Mouse (Mus musculus): ENCODE results near the gene Esr1. TPM values are rescaled to one million over a fixed set of nuclear protein-coding genes. Genes with fewer than 3 reads are reported as not detected.
A peak's percentile ranks its signal among the peaks of the same experiment; 100 is the strongest.
"Not testable (repeated sequence)": the region's sequence is repeated elsewhere in the genome, so short reads cannot be mapped to it uniquely, and the experiment has no call there.

Esr1 gene
- total RNA-seq, 2 experiments from 2014 or later = 35.4 to 45.9 TPM

DNA sequence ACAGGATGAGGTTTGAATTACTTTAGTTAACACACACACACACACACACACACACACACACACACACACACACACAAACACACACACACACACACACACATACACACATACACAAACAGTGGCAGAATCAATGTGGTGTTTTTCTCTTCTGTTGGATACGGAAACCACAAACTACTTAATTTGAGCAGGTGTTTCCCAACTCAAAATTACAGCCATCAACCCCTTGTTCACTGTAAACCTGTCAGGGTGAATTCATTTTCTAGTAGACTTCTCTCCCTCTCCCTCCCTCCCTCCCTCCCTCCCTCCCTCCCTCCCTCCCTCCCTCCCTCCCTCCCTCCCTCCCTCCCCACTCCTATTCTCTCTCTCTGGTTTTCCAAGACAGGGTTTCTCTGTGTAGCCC, 8.0 kb downstream of the Esr1 start:
- not testable (repeated sequence) for DNase-seq (ENCODE audit: low spot score)

DNA sequence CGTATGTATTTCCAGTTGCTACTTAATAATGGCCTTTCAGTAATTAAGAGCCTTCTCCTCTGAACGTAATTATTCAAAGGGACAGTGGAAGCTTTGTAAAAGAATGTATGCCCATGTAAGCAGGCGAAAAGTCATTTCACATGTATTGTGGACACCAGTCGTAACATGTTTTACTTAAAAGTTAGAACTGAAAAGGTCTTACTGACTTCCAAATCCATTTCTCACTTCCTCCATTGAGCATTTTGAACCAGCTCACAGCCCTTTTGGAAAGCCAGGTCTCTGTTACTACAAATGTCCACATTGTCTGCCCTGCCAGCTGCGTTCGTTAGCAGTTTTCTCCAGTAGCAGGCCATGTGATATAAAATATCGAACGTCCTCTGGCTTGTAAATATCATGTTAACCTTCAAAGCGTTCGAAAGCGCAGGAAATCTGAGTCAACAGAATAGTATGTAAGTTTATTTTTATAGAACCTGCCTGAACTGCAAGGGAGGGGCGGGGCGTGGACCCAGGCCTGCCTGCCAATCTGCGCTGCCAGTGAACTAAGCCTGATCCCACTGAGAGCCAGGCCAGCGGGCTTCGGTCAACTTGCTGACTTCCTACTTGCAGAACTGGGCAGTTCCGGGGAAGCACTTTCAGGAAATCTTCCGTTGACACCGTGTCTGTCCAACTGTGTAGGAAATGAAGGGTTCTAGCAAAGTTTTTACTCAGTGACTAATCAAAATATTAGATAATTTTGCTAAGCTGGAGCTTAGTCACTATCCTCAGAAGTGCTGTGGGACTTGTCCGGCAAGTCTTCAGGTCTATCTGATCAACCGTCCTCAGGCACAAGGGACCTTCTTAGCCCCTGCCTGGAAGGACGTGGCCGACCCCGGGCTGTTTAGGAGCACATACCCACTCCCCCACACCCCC, 9.5 kb downstream of the Esr1 start:
- peak; percentile 90 for DNase-seq (ENCODE audit: low spot score)

DNA sequence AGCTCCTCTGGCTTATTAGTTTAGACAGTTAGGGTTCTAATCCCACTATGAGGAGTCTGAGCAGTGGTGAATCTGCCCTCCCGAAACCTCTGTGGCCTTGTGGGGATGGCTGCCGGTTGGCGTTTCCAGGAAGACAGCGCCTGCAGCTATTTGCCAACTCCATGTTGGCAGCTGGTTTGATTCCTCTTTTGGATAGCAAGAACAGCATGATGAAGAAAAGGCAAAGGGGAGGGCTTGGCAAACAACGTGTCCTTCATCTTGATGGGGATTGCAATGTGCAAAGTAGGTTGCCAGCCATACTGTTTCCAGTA, 10.1 kb downstream of the Esr1 start:
- peak; percentile 45 for DNase-seq (ENCODE audit: low spot score)

DNA sequence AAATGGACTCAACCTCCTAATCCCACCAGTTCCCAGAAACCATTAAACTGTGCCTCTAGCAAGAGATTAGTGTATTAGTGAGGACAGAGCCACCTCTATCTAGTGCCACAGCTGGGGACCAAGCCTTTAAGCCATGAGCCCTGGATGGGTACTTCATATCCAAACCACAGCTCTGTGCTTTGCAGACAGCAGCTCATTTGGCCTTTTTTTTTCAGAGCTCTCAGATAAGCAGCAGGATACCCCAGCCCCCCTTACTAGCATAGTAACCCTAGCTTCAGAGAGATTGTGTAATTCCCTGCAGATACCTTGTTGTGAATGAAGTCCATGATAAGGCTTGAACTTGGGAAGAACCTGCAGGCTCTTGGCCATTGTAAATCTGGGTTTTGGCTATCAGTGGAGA, 11.9 kb downstream of the Esr1 start:
- no peak for DNase-seq (ENCODE audit: low spot score)

DNA sequence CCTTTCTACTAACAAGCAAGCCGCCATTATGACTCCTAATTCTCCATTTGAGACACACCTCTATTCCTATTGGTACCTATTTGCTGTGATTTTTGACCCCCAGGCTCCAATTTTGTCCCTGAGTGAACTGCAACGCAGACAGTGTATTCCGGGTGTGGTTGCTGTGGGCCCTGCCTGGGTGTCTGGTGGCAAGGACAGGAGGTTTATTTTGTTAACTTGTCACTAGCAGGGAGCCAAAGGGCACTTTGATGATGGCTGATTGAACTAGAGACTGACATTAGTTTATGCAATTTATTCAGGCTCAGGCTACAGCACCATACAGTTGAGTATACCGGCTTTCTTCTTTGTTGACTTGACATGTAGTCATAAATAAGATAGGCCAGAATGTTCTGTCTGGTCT, 13.2 kb downstream of the Esr1 start:
- DNase-seq (ENCODE audit: low spot score) = no peak

DNA sequence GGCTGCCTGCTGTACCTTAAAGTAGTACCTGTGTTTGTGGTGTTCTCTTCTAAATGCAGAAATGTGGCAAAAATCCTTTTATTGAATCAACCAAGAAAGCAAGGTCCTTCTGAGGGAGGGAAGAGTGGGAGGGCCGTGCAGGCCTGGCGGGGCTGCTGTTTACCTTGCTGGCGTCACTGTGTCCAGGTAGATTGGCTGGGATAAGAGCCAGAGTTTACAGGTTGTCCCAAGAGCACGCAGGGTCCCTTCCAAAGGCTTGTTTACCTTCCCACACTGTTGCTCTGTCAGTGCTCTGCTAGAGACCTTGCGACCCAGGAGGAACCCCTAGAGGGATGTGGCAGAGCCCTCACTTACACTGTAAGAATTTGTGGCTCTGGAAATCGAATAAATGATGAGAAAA, 13.9 kb downstream of the Esr1 start:
- no peak for DNase-seq (ENCODE audit: low spot score)

DNA sequence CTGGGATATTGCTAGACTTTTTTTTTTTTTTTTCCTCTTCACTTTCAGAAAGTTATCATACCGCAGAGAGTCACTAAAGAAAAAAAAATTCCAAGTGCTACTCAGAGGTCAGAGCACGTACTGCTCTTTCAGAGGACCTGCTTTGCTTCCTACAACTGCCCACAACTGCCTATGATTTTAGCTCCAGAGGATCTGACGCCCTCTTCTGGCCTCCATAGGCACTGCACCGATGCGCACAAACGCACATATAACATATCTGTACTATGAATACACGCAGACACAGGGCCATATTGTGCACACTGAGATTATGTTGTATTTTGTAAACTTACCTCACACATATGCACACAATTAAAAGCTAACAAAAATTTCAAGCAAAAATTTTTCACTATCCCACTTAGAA, 15.0 kb downstream of the Esr1 start:
- no peak for DNase-seq (ENCODE audit: low spot score)

DNA sequence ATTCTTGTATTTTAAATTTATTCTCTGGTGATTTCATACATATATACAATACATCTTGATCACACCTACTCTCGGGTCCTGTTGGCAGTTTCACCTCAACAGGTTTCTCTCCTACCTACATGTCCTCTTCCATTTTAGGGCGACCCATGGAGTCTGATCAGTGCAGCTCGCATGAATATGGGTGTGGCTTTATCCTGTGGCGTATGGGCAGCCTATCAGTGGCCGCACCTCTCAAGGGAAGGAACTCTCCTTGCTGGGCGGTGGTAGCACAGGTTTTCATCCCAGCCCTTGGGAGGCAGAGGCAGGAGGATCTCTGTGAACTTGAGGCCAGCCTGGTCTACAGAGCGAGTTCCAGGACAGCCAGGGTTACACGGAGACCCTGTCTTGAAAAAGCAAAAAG, 15.6 kb downstream of the Esr1 start:
- DNase-seq (ENCODE audit: low spot score) = no peak

DNA sequence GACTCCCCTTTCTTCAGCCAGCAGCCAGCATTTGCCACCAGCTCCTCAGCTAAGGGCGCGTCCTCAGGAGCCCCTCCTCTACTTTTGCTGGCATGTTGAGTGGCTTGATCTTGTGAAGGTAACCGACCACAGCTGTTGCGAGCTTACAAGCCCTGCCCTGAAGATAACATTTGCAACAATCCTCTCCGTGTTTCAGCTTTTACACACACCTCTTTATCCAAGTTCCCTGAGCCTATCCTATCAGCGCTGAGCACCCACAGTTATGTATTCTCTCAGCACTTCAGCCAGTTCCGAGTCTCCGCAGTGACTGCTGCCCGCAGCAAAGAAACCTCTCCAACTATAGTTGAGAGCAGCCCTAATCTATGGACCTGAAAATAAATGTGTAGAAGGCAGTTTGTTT, 16.0 kb downstream of the Esr1 start:
- DNase-seq (ENCODE audit: low spot score) = no peak

DNA sequence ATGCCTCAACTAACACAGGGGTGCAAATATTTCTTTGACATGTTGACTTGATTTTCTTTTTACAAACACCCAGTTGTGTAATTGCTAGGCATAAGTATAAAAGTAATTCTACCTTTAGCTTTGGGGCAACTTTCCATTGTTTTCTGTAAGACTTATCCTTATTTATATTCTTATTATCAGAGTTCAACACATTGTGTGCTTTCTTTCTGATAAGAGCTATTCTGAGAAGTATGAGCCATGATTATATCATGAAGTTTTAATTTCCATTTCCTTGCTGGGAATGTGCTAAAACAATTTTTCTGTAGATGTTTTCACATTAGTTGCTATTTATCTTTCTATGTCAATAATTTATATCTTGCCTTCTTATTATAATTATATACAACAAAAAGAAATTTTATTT, 17.9 kb downstream of the Esr1 start:
- no peak for DNase-seq (ENCODE audit: low spot score)

DNA sequence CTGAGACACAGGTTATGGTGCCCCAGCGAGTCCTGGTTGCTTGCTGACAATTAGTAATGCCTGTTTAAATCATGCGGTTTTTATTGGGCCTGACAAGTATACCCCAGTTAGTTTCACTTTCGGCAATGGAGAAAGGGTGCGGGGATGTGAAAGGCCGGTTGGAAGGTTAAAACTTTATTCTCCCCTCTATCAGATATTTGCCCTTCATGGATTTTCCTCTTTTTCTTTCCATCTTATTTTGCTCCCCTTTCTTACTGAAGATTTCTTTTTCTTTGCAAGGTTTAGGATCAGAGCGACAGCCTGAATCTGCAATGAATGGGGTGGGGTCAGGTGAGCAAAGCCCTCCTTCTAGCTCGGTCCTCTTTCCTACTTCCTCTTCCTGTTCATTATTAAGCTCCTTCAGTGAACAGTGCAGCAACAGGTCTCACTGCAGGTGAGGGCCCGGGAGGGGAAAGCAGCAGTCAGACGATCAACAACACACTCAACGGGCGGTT, 20.9 kb downstream of the Esr1 start:
- no peak for DNase-seq (ENCODE audit: low spot score)

DNA sequence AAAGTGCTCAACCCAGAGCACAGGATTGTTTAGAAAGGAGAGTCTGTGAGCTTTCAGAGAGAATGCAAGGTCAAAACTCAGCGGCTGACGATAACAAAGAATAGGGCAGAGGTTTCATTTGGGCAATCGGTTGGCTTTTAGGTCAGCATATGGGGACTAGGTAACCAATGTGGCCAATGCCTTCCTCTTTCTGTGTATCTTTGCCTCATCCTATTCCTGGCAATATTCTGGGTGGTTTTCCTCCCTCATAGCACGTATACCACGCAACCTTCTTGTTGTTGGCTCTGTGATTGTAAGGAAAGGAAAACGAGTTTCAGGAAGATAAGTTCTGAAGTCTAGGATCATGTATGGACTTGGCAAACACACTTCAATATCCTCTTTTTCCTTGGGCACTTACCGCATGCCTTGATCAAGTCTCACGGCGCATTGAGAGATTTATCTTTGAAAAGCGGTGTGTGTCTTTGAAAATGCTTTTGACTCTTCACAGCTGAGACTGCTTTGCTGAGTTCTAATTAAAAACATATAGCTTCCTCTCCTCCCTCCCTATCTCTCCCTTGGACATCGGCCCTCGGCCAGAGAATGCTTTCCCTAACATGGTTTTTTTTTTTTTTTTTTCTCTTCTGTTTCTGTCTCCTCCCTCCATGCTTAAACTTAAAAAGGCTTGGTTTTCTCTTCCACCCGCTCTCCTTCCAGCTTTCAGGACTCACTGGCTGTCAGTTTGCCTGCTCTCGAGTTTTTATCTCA, 22.1 kb downstream of the Esr1 start:
- no peak for DNase-seq (ENCODE audit: low spot score)

DNA sequence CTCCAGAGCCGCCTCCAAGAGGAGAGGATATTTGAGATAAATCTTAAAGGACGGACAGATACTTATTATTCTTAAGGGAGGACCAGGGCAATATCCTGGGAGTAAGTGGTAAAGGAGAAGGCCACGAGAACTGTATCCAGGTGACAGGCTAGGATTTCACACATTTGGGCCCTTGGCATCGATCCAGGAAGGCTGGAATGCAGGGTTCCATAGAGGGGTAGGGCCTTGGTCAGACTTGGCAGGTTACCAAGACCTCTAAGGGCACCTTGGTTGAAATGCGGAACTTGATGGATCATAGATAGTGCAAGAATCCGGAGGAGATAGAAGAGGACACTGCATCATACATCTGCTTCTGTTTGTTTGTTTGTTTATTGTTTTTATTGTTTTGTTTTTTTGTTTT, 24.3 kb downstream of the Esr1 start:
- DNase-seq (ENCODE audit: low spot score) = no peak

DNA sequence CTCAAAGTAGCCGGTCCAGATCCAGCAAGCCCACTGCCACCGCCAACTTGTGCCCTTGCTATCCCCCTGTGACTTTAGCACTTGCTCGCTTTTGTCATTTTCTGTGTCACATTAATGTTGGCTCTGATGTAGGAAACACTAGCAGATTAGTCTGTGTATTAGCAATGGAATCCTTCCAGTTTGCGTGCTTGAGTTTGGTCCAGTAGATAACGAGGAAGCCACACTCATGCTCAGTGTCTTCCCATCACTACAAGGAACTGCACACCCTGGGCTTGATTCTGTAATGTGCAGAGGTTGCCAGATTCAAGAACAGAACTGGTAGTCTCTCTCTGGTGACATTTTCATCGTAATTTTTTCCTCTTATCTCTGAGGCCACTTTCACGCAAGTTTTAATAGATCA, 34.7 kb downstream of the Esr1 start:
- no peak for DNase-seq (ENCODE audit: low spot score)

DNA sequence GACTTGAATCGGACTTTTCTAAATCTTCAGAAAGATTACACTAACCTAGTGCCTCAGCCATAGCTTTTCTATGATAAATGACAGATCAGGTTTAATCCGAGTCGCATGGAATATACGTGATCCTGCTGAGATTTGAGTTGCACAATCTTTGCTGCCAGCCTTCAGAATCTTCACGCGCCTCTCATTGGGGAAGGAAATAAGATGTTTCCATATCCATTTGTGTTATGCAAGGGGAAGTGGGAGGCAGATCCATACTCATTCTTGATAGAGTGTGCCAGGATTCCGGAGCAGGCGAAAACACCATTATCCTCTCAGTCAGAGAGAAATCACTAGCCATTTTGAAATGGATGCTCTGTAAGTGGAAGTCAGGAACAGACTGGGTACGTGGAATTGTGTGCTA, 35.5 kb downstream of the Esr1 start:
- no peak for DNase-seq (ENCODE audit: low spot score)

DNA sequence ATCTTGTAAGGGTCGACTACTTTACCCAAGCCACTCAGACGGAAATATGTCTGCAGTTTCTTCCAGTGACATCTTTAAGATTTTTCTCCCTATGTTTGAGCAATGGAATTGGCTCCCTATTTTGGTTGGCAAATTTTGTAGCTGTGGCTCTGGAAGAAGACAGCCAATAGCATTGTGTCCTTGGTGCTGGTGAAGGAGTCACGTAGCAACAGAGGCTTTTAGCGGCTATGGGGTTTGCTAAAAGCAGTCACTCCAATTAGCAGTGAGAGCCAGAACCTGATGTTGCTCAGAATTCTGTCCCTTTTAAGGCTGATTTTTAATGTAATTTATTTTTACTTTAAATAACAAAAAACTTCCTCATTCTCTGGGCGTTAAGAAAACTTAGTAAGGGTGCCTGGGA, 54.0 kb downstream of the Esr1 start:
- DNase-seq (ENCODE audit: low spot score) = no peak

DNA sequence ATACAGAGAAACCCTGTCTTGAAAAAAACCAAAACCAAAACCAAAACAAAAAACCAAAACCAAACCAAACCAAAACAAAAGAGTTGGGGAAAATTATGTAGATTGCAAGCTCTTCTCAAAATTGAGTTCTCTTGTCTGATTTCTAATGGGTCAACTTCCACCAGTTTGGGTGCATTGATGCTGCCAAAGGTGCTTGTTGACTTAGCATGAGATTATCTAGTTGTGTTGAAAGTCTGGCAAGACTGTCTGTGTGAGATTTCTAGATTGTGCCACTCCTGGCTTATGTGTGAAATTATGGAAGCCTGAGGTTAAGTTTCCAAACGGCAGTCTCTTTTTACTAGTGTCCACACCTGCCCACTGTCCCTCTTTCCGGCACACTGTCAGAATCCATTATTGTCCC, 55.6 kb downstream of the Esr1 start:
- DNase-seq (ENCODE audit: low spot score) = no peak

DNA sequence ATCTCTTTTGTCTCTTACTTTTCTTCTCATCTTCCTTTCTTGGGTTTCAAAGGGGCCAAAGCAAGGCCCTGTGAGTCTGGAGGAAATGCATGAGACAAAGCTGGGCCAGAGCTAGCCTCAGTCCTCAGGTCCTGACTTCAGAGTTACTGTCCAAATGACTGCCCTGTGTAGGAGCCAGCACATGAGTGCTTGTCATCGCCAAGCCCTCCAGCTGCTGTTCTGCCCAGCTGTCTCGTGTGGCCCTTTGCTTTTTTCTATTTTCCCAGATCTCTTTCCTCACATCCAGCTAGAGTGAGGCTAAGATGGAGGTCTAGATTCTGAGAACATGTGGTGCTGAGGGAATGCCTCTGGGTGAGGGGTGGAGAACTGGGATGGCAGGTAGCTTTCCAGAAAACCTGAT, 58.7 kb downstream of the Esr1 start:
- no peak for DNase-seq (ENCODE audit: low spot score)

DNA sequence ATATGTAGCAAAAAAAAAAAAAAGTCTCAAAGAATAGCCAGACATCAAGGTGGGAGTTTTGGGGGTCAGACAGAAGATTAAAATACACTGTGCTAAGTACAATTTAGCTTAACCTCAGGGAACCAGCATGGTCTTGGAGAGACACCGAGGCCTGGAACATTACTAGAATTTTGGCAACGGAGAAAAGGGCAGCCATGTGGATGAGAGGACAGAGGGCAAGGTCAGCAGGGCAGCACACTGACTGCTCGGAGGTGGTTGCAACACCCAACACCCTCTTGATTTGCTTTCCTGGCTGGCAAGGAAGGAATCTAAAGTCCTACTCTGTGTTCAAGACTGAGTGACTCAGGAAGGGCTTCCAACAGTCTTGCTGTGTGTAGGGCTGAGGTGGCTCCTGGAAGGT, 60.5 kb downstream of the Esr1 start:
- peak; percentile 61 for DNase-seq (ENCODE audit: low spot score)

DNA sequence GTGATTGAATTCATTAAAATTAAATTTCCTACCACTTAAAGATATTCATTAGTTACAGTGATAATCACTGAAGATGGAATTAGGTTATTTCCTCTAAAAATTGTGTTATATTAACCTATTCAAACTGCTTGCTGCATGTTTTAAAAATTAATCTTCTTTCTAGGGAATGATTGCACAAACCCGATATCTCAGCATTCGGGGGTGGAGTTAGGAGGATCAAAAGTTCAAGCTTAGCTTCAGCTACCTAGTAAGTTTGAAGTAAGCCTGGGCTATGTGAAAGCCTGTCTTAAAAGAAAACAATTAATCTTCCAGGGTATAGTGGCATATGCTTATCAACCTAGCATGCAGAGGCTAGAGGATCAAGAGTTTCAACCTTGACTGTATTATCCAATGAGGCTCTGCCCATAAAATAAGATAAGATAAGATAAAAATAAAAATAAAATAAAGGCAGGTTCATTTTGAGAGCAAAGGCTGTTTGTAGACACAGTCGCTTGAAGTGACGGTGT, 62.0 kb downstream of the Esr1 start:
- no peak for DNase-seq (ENCODE audit: low spot score)

DNA sequence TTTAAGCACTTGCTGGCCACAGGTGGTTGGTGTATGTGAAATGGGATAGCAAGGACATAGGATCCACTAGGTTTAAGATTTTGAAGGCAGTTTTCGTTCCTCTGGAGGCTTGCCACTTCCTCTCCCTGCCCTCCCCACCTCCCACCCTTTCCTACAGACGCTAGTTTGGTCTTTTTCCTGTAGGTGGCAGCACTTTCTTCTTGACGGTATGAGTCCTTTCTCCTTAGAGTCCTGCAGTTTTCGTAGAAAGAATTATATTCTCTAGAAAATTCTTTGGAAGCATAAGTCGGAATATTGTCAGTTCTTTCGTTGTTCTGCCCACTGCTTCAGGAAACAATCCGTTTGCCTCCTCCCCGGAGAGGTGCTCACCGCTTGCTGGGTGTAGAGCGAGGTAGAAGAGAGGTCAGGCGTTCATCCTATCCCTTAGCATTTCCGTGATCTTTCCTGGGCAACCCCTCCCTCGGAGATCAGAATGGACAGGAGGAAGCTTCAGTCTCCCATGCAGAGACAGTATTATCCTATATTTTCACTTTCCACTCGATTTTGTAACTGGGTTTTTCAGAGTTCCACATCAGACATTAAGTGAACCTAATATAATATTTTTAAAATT, 63.7 kb downstream of the Esr1 start:
- peak; percentile 59 for DNase-seq (ENCODE audit: low spot score)

DNA sequence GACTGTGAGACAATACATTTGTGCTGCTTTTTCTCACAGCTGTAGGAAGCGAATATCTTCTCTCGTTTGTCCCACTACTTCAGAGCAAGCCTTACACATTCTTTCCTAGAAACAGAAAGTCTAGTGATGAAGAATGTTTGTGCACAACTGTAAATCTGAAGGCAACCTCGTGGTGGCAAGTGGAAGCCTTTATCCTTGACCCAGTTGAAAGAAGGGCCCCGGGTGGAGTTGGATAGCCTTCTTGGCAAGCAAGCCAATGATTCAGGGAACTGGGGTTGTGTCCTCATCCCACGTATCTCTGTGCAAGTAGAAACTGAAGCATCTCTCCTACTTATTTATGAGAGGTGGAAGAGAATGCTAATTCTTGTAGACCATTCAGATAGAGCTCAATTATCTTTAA, 71.7 kb downstream of the Esr1 start:
- DNase-seq (ENCODE audit: low spot score) = peak; percentile 42
